ENCODE assay signal across 12 mouse cellular contexts in the genomic region with DNA sequence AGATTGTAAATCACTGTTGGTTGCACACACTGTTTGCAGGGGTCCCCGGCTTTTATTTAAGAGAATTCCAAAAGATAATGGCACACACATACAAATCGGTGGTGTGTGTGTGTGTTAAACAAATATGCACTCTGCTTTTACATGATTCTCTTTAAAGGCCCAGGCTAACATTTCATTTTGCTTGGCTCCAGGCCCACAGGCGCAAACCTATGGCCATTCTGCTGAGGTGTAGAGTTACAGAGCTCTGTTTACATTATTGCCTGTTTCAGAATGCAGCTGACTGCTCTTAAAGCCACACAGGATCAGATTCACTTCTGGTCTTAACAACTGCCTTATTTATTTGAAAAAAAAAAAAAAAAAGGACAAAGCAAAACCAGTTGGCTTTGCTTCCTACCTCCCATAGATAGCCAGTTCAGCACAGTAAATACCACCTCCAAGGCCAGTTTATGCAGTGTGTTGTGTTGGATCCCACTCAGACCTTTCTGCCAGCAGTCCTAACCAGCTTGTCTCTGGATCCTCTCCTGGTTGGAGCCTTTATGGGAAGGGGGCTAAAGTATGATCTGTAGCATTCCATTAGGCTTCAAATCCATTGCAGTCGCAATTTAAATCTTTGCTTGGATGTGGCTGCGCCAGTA.
DNase-seq lines count a peak whose midpoint lies in the region; ATAC-seq and TF ChIP-seq lines count a peak whose summit lies in the region.
"Had no signal": no experiment of that assay in that cellular context is flagged by ENCODE, and none has a peak within 500 bp of the region (broad histone marks: within the 10 kb centered on the region; RNA-seq: fewer than 3 reads in every experiment).

No protein-coding gene starts in this region.

- H3K4me1 ChIP-seq in intestine, embryonic 14.5 days (replicated peaks; ENCODE audit: control insufficient read depth, insufficient read depth, low read length) = peaks cover 20% of the 10 kb centered on the region; the same call in 1 of the 2 replicates
- H3K4me1 ChIP-seq in intestine, postnatal 0 days (replicated peaks; ENCODE audit: control insufficient read depth, insufficient read depth, low read length) = no peaks in the 10 kb centered on the region
- H3K4me1 ChIP-seq in embryonic facial prominence, embryonic 10.5 days = peaks cover 45% of the 10 kb centered on the region
- no peaks in the 10 kb centered on the region; the same call in 1 of the 2 replicates for H3K4me1 ChIP-seq in liver, embryonic 16.5 days (ENCODE audit: control insufficient read depth, low read depth, low read length)
- H3K4me1 ChIP-seq: megakaryocyte, embryonic 14.5 days had no signal

- H3K9ac ChIP-seq in intestine, embryonic 14.5 days (ENCODE audit: low read length) = no peak overlapping the region
- no peak overlapping the region for H3K9ac ChIP-seq in intestine, postnatal 0 days (ENCODE audit: low read depth, low read length)
- H3K9ac ChIP-seq in liver, embryonic 16.5 days (ENCODE audit: low read depth, low read length) = no peak overlapping the region

- H3K4me3 ChIP-seq in intestine, embryonic 14.5 days (ENCODE audit: low read depth, low read length) = no peak overlapping the region
- no peak overlapping the region for H3K4me3 ChIP-seq in intestine, postnatal 0 days (ENCODE audit: low read depth, low read length)
- H3K4me3 ChIP-seq in embryonic facial prominence, embryonic 10.5 days = no peak overlapping the region
- H3K4me3 ChIP-seq in liver, embryonic 16.5 days (ENCODE audit: low read depth, low read length) = no peak overlapping the region
- H3K4me3 ChIP-seq: gastrocnemius, adult 2 months; layer of hippocampus, adult 2 months; megakaryocyte, embryonic 14.5 days had no signal

- no peak overlapping the region for H3K4me2 ChIP-seq in intestine, embryonic 14.5 days (ENCODE audit: low read length)
- H3K4me2 ChIP-seq in intestine, postnatal 0 days (replicated peaks; ENCODE audit: low read depth) = no peak overlapping the region
- no peak overlapping the region for H3K4me2 ChIP-seq in liver, embryonic 16.5 days (ENCODE audit: low read depth, low read length)

- no peaks in the 10 kb centered on the region for H3K27me3 ChIP-seq in intestine, embryonic 14.5 days (replicated peaks; ENCODE audit: control insufficient read depth, insufficient read depth, low read length)
- H3K27me3 ChIP-seq in intestine, postnatal 0 days (replicated peaks; ENCODE audit: control insufficient read depth, insufficient read depth, low read length) = no peaks in the 10 kb centered on the region
- H3K27me3 ChIP-seq in embryonic facial prominence, embryonic 10.5 days (replicated peaks; ENCODE audit: low read depth, poor library complexity, severe bottlenecking) = no peaks in the 10 kb centered on the region
- H3K27me3 ChIP-seq in liver, embryonic 16.5 days (ENCODE audit: control insufficient read depth, insufficient read depth, low read depth, low read length) = no peaks in the 10 kb centered on the region
- H3K27me3 ChIP-seq: megakaryocyte, embryonic 14.5 days had no signal

- ATAC-seq in intestine, embryonic 14.5 days (replicated peaks; ENCODE audit: low FRiP score, low TSS enrichment, low read depth) = no peak
- ATAC-seq in intestine, postnatal 0 days = no peak
- ATAC-seq in liver, embryonic 16.5 days (ENCODE audit: low read depth) = peak; percentile 72

- H3K9me3 ChIP-seq in intestine, embryonic 14.5 days (ENCODE audit: control insufficient read depth, low read length) = no peaks in the 10 kb centered on the region
- no peaks in the 10 kb centered on the region for H3K9me3 ChIP-seq in intestine, postnatal 0 days (ENCODE audit: control insufficient read depth)
- H3K9me3 ChIP-seq in embryonic facial prominence, embryonic 10.5 days = no peaks in the 10 kb centered on the region
- H3K9me3 ChIP-seq in liver, embryonic 16.5 days (replicated peaks; ENCODE audit: control insufficient read depth, low read length) = no peaks in the 10 kb centered on the region

- no peaks in the 10 kb centered on the region for H3K36me3 ChIP-seq in intestine, embryonic 14.5 days (ENCODE audit: control insufficient read depth, insufficient read depth, low read length)
- H3K36me3 ChIP-seq in intestine, postnatal 0 days (ENCODE audit: control insufficient read depth, insufficient read depth) = no peaks in the 10 kb centered on the region
- peaks cover 20% of the 10 kb centered on the region for H3K36me3 ChIP-seq in embryonic facial prominence, embryonic 10.5 days (replicated peaks)
- H3K36me3 ChIP-seq in liver, embryonic 16.5 days (ENCODE audit: control insufficient read depth, insufficient read depth) = no peaks in the 10 kb centered on the region

- peak overlapping the region; percentile 69 for H3K27ac ChIP-seq in intestine, embryonic 14.5 days (ENCODE audit: low read depth)
- no peak overlapping the region for H3K27ac ChIP-seq in intestine, postnatal 0 days (ENCODE audit: low read depth, low read length)
- peak overlapping the region; percentile 73 for H3K27ac ChIP-seq in embryonic facial prominence, embryonic 10.5 days (replicated peaks)
- no peak overlapping the region; the same call in 1 of the 2 replicates for H3K27ac ChIP-seq in liver, embryonic 16.5 days (ENCODE audit: low read length)
- H3K27ac ChIP-seq: gastrocnemius, adult 2 months had no signal

- 19% methylated on average over 5 of the region's 5 CpGs for WGBS in intestine, embryonic 14.5 days
- 43% methylated on average over 5 of the region's 5 CpGs for WGBS in intestine, postnatal 0 days
- WGBS in embryonic facial prominence, embryonic 10.5 days = 48% methylated on average over 5 of the region's 5 CpGs
- WGBS in liver, embryonic 16.5 days (ENCODE audit: insufficient replicate concordance) = 51% methylated on average over 5 of the region's 5 CpGs

- DNase-seq in intestine, embryonic 14.5 days (ENCODE audit: low spot score) = peak; percentile 69
- peak; percentile 9 for DNase-seq in MN1 (ENCODE audit: low spot score)
- DNase-seq in embryonic facial prominence, embryonic 10.5 days (ENCODE audit: low spot score) = peak; percentile 55
- DNase-seq in right cerebral cortex, postnatal 25 days = no peak
- DNase-seq in gastrocnemius, adult 8-10 months (ENCODE audit: low spot score in 2 of 2) = no peak
- DNase-seq: adrenal gland, postnatal 10 days; cerebellum, postnatal 14 days; gastrocnemius, adult 2 months had no signal

- no peak for TF ChIP-seq CTCF in intestine, postnatal 0 days (IDR thresholded peaks at IDR 0.05; ENCODE audit: low read depth)

Comparison
In these comparisons a context has a peak if more than half of its experiments do, and no peak if none do; other contexts are left out.
1. H3K27ac ChIP-seq: peak in intestine, embryonic 14.5 days (single experiment) and embryonic facial prominence, embryonic 10.5 days (single experiment); none in intestine, postnatal 0 days (single experiment) and liver, embryonic 16.5 days (single experiment).
2. DNase-seq: peak in intestine, embryonic 14.5 days (single experiment), MN1 (single experiment) and embryonic facial prominence, embryonic 10.5 days (single experiment); none in right cerebral cortex, postnatal 25 days (single experiment) and gastrocnemius, adult 8-10 months (0 of 2).